9 mouse cellular contexts compared by ENCODE assay signal in the genomic region with DNA sequence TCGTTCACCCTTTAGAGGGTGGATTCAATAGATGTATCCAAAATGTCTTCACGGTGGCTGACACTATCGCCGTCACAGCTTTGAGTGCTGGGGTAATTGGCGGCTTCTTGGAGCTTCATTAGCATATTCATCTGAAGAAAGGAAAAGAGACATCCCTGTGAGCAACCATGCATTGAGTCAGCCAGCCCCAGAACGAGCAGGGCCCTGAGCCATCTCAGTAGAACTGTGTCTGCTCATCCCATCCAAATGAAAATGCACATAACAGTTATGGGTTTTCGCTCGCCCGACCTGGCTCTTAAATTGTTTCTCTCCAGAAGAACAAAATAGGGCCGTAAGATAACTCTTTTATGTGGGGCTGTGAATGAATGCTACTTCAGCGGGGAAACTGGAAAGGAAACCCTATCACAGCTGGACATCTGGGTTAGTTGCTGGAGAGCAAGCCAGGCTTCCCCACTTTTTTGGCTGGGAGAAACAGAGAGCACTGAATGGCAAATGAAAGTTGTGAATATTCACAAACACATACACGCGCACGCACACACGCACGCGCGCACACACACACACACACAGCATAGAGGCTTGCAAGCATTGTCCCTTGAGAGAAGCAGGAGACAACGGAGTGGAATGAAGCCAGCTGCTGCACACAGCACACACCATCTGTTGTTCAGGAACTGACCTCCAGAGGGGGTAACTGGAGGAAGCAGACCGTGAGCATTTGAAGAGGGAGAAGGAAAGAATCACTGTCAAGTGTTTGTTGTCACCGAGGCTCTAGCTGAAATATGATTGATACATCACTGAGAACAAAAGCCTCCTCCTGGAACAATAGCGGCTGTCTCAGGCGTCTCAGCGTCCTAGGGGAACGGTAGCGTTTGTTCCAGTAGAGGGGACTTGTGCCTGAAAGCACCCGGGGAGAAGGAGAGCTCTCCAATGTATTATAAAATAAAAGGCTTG.
DNase-seq lines count a peak whose midpoint lies in the region; ATAC-seq and TF ChIP-seq lines count a peak whose summit lies in the region.
"Had no signal": no experiment of that assay in that cellular context is flagged by ENCODE, and none has a peak within 500 bp of the region (broad histone marks: within the 10 kb centered on the region; RNA-seq: fewer than 3 reads in every experiment).

No protein-coding gene starts in this region.

- peak overlapping the region; percentile 40 for H3K4me2 ChIP-seq in forebrain, embryonic 15.5 days (replicated peaks)
- peak overlapping the region; percentile 55 for H3K4me2 ChIP-seq in midbrain, embryonic 15.5 days
- H3K4me2 ChIP-seq in stomach, postnatal 0 days (replicated peaks; ENCODE audit: low read depth), result peak overlapping the region; percentile 29

- peak overlapping the region; percentile 94 for H3K27ac ChIP-seq in forebrain, embryonic 15.5 days (replicated peaks)
- H3K27ac ChIP-seq in midbrain, embryonic 15.5 days, result peak overlapping the region; percentile 88
- H3K27ac ChIP-seq in stomach, postnatal 0 days (replicated peaks), result no peak overlapping the region

- DNase-seq in Muller cell, postnatal 12 days (ENCODE audit: inconsistent ontology term), result peak; percentile 59
- DNase-seq in cerebellum, adult 11-12 months, result peak; percentile 93
- peak; percentile 50 to 60 for DNase-seq in heart, postnatal 14 days
- DNase-seq in layer of hippocampus, postnatal 25 days (ENCODE audit: extremely low spot score in 1 of 2, low spot score in 1 of 2), result peak; percentile 39 to 48
- peak; percentile 21 for DNase-seq in stomach, postnatal 0 days (ENCODE audit: low spot score)
- DNase-seq in spleen, postnatal 36 days (ENCODE audit: low spot score in 2 of 2), result no peak

- intact Hi-C loops in heart, postnatal 14 days (cut with DNase I), result no loop called here

- peak; percentile 91 for ATAC-seq in forebrain, embryonic 15.5 days (replicated peaks)
- ATAC-seq in midbrain, embryonic 15.5 days (replicated peaks), result peak; percentile 96
- no peak for ATAC-seq in stomach, postnatal 0 days (ENCODE audit: low FRiP score, low TSS enrichment)

- no peak for TF ChIP-seq EP300 in stomach, postnatal 0 days (optimal IDR thresholded peaks at IDR 0.05)

- TF ChIP-seq CTCF in stomach, postnatal 0 days (IDR thresholded peaks at IDR 0.05; ENCODE audit: low read depth), result peak; percentile 70

- H3K4me1 ChIP-seq in forebrain, embryonic 15.5 days, result peaks cover 26% of the 10 kb centered on the region
- H3K4me1 ChIP-seq in midbrain, embryonic 15.5 days, result peaks cover 19% of the 10 kb centered on the region
- no peaks in the 10 kb centered on the region for H3K4me1 ChIP-seq in stomach, postnatal 0 days (replicated peaks; ENCODE audit: control insufficient read depth, insufficient read depth)
- H3K4me1 ChIP-seq: megakaryocyte, embryonic 14.5 days had no signal

- peak overlapping the region; percentile 54 for H3K9ac ChIP-seq in forebrain, embryonic 15.5 days (replicated peaks)
- peak overlapping the region; percentile 38 for H3K9ac ChIP-seq in midbrain, embryonic 15.5 days
- no peak overlapping the region for H3K9ac ChIP-seq in stomach, postnatal 0 days (ENCODE audit: low read length)

- H3K27me3 ChIP-seq in forebrain, embryonic 15.5 days, result no peaks in the 10 kb centered on the region
- no peaks in the 10 kb centered on the region for H3K27me3 ChIP-seq in midbrain, embryonic 15.5 days (replicated peaks)
- H3K27me3 ChIP-seq in stomach, postnatal 0 days (ENCODE audit: control insufficient read depth, insufficient read depth, low read length), result no peaks in the 10 kb centered on the region
- H3K27me3 ChIP-seq: megakaryocyte, embryonic 14.5 days had no signal

- H3K9me3 ChIP-seq in forebrain, embryonic 15.5 days, result no peaks in the 10 kb centered on the region
- no peaks in the 10 kb centered on the region for H3K9me3 ChIP-seq in midbrain, embryonic 15.5 days
- H3K9me3 ChIP-seq in stomach, postnatal 0 days (ENCODE audit: control insufficient read depth, low read length), result no peaks in the 10 kb centered on the region

- 7% methylated on average over 27 of the region's 27 CpGs for WGBS in forebrain, embryonic 15.5 days
- WGBS in midbrain, embryonic 15.5 days, result 12% methylated on average over 27 of the region's 27 CpGs
- WGBS in stomach, postnatal 0 days, result 52% methylated on average over 27 of the region's 27 CpGs

- peaks cover 3% of the 10 kb centered on the region for H3K36me3 ChIP-seq in forebrain, embryonic 15.5 days
- H3K36me3 ChIP-seq in midbrain, embryonic 15.5 days (replicated peaks), result no peaks in the 10 kb centered on the region
- H3K36me3 ChIP-seq in stomach, postnatal 0 days (ENCODE audit: control insufficient read depth, insufficient read depth, low read length), result no peaks in the 10 kb centered on the region

- peak overlapping the region; percentile 29 for H3K4me3 ChIP-seq in forebrain, embryonic 15.5 days
- H3K4me3 ChIP-seq in midbrain, embryonic 15.5 days, result peak overlapping the region; percentile 23
- H3K4me3 ChIP-seq in stomach, postnatal 0 days (ENCODE audit: low read depth, low read length), result no peak overlapping the region
- H3K4me3 ChIP-seq: megakaryocyte, embryonic 14.5 days had no signal

Comparison
In these comparisons a context has a peak if more than half of its experiments do, and no peak if none do; other contexts are left out.
1. DNase-seq: peak in Muller cell, postnatal 12 days (single experiment), cerebellum, adult 11-12 months (single experiment), heart, postnatal 14 days (2 of 2), layer of hippocampus, postnatal 25 days (2 of 2) and stomach, postnatal 0 days (single experiment); none in spleen, postnatal 36 days (0 of 2).
2. Peak in every context shown above with its lines, with median percentiles within 50 percentile points of each other: H3K4me2 ChIP-seq.